Mouse (Mus musculus) heart, embryonic 11.5 days (tissue): ENCODE data around the gene Ehmt1. TPM values are rescaled to one million over a fixed set of nuclear protein-coding genes. Genes with fewer than 3 reads are reported as not detected.

Experiments
- ATAC-seq: fragments of 200-750 bp; cut with Nextera tagmentation; replicated peaks from 2 replicates; pipeline ENCODE4 v1.8.0; 2017; ENCODE audit warnings: moderate library complexity; ENCODE audit not compliant: insufficient number of reproducible peaks, low FRiP score, low TSS enrichment
- H3K27ac ChIP-seq: fragments of 300-500 bp; sonication (generic); 2 replicates; pipeline ENCODE4 v1.5.1; 2014; ENCODE audit warnings: mild to moderate bottlenecking, low read depth, low read length
- H3K27me3 ChIP-seq: fragments of 300-500 bp; sonication (generic); 2 replicates; pipeline ENCODE4 v1.6.1; 2014; ENCODE audit warnings: mild to moderate bottlenecking, low read length, mixed read lengths; ENCODE audit not compliant: control insufficient read depth, insufficient read depth
- H3K36me3 ChIP-seq: fragments of 300-500 bp; sonication (generic); 2 replicates; pipeline ENCODE4 v1.6.1; 2014; ENCODE audit warnings: mild to moderate bottlenecking, low read length, moderate library complexity, mixed read lengths; ENCODE audit not compliant: control insufficient read depth, insufficient read depth
- H3K4me1 ChIP-seq: fragments of 300-500 bp; sonication (generic); 2 replicates; pipeline ENCODE4 v1.6.1; 2014; ENCODE audit warnings: low read length; ENCODE audit not compliant: control insufficient read depth, insufficient read depth
- H3K4me2 ChIP-seq: fragments of 300-500 bp; sonication (generic); 2 replicates; pipeline ENCODE4 v1.6.1; 2014; ENCODE audit warnings: mild to moderate bottlenecking, moderate library complexity
- H3K4me3 ChIP-seq: fragments of 300-500 bp; sonication (generic); 2 replicates; pipeline ENCODE4 v1.5.1; 2014; ENCODE audit warnings: low read depth, low read length
- H3K9ac ChIP-seq: fragments of 300-500 bp; sonication (generic); 2 replicates; pipeline ENCODE4 v1.6.1; 2014; ENCODE audit warnings: mild to moderate bottlenecking, low read depth, low read length, moderate library complexity
- H3K9me3 ChIP-seq: fragments of 300-500 bp; sonication (generic); replicated peaks from 2 replicates; pipeline ENCODE4 v1.6.1; 2016; ENCODE audit warnings: low read length; ENCODE audit not compliant: control insufficient read depth
- WGBS: fragments of 180-500 bp; shearing (Covaris S2); extraction: QIAGEN DNeasy Blood & Tissue Kit; methylation state at CpG from one replicate; pipeline ENCODE4 v1.1.7; 2014; ENCODE audit not compliant: insufficient replicate concordance; 5-methylcytosine and 5-hydroxymethylcytosine counted together
- polyA plus RNA-seq: library from polyadenylated mRNA; unstranded; fragments of >200 nt; fragmentation: Nextera tagmentation; extraction: Ambion mirVana; gene quantifications from 2 replicates; pipeline ENCODE4 v1.2.1, GENCODE M21; 2014

Gene Ehmt1
- polyA plus RNA-seq, 1 experiment from 2014 or later: 53.8 TPM

DNA sequence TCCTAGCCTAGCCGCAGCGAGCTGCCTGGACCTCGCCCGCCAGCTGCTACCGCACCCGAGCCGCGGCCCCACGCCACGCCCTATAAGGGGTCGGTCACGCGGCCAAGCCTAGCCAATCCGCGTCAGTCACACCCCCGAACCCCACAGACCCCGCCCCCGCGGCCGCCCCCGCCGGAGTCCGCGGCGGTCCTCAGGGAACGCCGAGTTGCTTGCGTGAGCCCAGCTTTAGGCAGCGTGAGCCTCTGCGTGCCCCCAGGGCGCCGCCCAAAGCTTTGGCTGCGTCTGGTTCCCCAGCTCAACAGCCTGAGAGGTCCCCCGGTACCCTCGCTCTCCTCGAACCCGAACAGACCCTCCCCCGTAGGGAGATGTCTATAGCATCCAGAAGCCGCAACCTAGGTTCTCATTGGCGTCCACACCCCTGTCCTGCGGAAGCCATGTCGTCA, 156.3 kb downstream of the Ehmt1 start, which contains the start of gene Cacna1b:
Gene Cacna1b (minus strand): TSS at position 38 of the 443 bp plus-strand sequence.
- Histone ChIP-seq H3K27me3 (peaks cover 33% of the 10 kb centered on the region), H3K36me3 (no peaks in the 10 kb centered on the region), H3K4me2 (peak within 1 kb of the TSS; percentile 96), H3K27ac (no peak within 1 kb of the TSS), H3K9ac (no peak within 1 kb of the TSS), H3K9me3 (no peaks in the 10 kb centered on the region), H3K4me1 (peaks cover 14% of the 10 kb centered on the region), H3K4me3 (peak within 1 kb of the TSS; percentile 58)
- under 1% methylated on average over 39 of the region's 42 CpGs for WGBS
- peak; percentile 79 for ATAC-seq

DNA sequence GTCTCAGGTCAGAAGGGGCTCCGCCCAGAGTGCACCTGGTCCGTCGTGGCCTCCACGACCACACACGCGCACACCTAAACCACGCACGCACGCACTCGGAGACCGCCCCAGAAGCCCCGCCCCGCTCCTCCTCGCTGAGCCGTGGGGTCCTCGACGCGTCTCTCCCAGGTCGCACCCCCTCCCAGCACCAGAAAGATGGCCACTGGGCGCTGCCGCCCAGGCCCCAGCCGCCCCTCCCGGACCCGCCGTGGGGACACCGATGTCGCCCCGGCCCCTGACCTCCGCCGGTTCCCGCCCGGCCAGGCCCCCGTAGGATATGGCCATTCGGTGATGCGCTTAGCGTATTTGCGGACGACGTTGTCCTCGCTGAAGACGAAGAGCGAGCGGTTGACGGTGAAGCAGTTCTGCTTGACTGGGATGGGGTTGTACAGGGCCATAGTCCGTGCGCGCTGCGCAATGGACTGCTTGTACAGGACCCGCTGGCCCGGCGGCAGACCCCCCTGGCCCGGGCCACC, 156.9 kb downstream of the Ehmt1 start:
- ATAC-seq: peak; percentile 18; the same call in 1 of the 2 replicates
- WGBS: under 1% methylated on average over 51 of the region's 52 CpGs
- H3K9ac ChIP-seq: no peak overlapping the region

DNA sequence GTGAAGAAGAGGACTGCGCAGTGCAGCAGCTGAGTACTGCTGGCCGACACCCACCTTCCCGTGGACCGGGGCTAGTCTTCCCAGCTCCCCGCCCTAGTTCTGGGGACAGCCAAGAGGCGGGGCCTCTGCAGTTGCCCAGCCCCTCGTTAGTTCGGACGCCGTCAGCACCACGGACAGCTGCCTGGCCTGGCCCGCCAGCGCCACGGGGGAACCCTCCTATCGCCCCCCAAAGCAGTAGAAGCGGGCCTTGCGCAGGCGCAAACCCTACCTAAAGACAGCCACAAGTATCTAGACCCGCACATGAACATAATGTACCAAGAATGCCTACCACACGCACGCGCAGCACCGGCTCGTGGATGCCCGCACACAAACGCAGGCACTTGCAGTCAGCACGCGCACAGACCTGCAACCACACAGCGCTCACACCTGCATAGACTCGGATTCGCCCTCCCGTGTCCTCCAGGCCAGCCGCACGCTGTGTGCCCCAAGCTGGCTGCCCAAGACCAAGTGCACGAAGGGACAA, 157.4 kb downstream of the Ehmt1 start:
- H3K36me3 ChIP-seq: no peaks in the 10 kb centered on the region
- WGBS: 1% methylated on average over 35 of the region's 35 CpGs
- H3K4me1 ChIP-seq: peaks cover 14% of the 10 kb centered on the region
- H3K27me3 ChIP-seq: peaks cover 33% of the 10 kb centered on the region
- H3K4me2 ChIP-seq: peak overlapping the region; percentile 96
- no peak overlapping the region for H3K9ac ChIP-seq
- no peak overlapping the region for H3K27ac ChIP-seq
- peak overlapping the region; percentile 58 for H3K4me3 ChIP-seq
- ATAC-seq: peak; percentile 32; the same call in 1 of the 2 replicates
- H3K9me3 ChIP-seq: no peaks in the 10 kb centered on the region

More for the DNA sequence above, 156.9 kb downstream of the Ehmt1 start:
- Histone ChIP-seq H3K4me2 (peak overlapping the region; percentile 96), H3K4me3 (peak overlapping the region; percentile 58), H3K27ac (no peak overlapping the region), H3K36me3 (no peaks in the 10 kb centered on the region), H3K27me3 (peaks cover 33% of the 10 kb centered on the region), H3K4me1 (peaks cover 14% of the 10 kb centered on the region), H3K9me3 (no peaks in the 10 kb centered on the region)

DNA sequence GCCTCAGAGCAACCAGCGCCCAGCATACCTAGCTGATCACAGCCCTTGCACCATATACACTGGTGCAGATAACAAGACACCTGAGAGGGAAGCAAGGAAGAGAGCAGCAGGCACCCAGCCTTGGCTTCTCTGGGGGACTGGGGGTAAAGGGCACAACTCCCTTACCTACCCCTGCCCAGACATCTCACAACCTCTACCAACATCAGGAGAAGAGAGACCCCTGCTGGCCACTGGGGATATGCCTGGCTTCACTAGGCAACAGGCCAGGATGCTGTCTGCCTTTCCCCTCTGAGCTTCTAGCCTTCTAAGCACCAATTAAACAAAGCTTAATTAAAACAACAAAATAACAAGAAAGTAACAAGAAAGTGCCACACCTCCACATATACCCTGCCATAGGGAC, 164.1 kb downstream of the Ehmt1 start:
- H3K4me2 ChIP-seq: no peak overlapping the region
- H3K9me3 ChIP-seq: no peaks in the 10 kb centered on the region
- no peak overlapping the region for H3K27ac ChIP-seq
- no peak overlapping the region for H3K9ac ChIP-seq
- 86% methylated on average over 1 of the region's 1 CpGs for WGBS
- no peaks in the 10 kb centered on the region for H3K4me1 ChIP-seq
- no peak for ATAC-seq
- H3K27me3 ChIP-seq: peaks cover 3% of the 10 kb centered on the region
- no peak overlapping the region for H3K4me3 ChIP-seq
- no peaks in the 10 kb centered on the region for H3K36me3 ChIP-seq

DNA sequence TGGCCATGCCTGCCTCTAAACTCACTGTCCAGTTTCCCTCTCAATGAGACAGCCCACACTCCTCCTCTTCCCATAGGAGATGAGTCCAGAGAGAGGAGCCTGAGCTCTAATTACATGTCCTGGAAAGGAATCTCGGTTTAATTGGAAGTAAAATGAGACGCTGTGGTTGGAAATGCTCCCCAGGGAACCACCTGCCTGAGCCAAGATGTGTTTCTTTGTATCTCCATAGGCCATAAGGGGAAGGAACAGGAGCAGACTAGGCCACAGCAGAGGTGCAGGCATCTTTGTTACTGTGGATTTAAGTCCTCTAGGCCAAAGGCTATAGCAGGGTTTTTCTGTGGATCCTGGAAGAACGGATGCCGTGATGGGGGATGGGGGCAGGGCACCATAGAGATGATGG, 166.8 kb downstream of the Ehmt1 start:
- Histone ChIP-seq H3K36me3 (no peaks in the 10 kb centered on the region), H3K27ac (no peak overlapping the region), H3K9ac (no peak overlapping the region), H3K27me3 (no peaks in the 10 kb centered on the region; the same call in 1 of the 2 replicates), H3K4me2 (no peak overlapping the region), H3K9me3 (no peaks in the 10 kb centered on the region), H3K4me1 (no peaks in the 10 kb centered on the region), H3K4me3 (no peak overlapping the region)
- ATAC-seq: no peak
- WGBS: 66% methylated on average over 4 of the region's 4 CpGs

DNA sequence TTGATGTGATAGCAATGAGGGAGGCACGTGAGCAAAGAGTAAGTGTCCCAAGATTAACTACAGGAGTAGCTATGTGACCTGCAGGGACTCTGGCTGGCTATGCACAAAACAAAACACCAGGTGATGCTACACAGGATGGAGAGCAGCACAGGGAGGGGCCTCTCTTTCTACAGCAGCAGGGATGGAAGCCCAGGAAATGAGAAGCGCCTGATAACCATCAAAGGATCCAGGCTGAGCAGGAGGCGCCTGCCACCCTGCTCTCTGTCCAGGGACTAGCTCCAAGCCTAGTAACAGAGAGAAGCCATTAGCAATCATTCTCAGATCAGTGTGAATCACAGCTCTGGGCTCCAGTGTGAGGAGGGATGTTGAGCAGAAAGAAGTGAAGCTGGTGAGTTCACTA, 169.4 kb downstream of the Ehmt1 start:
- ATAC-seq: no peak
- H3K36me3 ChIP-seq: no peaks in the 10 kb centered on the region

DNA sequence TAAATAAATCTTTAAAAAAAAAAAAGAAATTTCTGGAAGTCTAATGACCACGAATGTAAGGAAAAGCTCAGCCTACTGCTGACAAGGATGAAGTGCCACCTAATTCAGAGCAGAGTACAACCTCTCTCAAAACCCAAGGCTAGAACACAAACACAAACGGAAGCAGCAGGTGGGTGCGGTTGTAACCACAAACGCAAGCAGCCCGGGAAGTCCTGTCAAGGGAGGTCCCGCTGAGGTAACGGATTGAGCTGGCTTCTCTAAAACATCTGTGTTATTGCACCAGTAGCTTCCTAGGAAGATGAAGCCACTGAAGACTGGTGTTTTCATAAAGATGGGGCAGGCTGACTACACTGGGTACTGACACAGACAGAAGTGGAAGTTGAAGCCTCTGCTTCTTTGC, 171.5 kb downstream of the Ehmt1 start:
- Histone ChIP-seq H3K4me1 (no peaks in the 10 kb centered on the region), H3K4me2 (no peak overlapping the region), H3K9ac (no peak overlapping the region), H3K27me3 (no peaks in the 10 kb centered on the region), H3K4me3 (no peak overlapping the region), H3K9me3 (no peaks in the 10 kb centered on the region), H3K27ac (no peak overlapping the region), H3K36me3 (no peaks in the 10 kb centered on the region)
- no peak for ATAC-seq
- WGBS: 67% methylated on average over 7 of the region's 7 CpGs

More for the DNA sequence above, 169.4 kb downstream of the Ehmt1 start:
- H3K4me2 ChIP-seq: no peak overlapping the region
- 45% methylated on average over 3 of the region's 3 CpGs for WGBS
- no peaks in the 10 kb centered on the region for H3K27me3 ChIP-seq
- H3K4me1 ChIP-seq: no peaks in the 10 kb centered on the region
- H3K4me3 ChIP-seq: no peak overlapping the region
- no peaks in the 10 kb centered on the region for H3K9me3 ChIP-seq
- no peak overlapping the region for H3K27ac ChIP-seq
- no peak overlapping the region for H3K9ac ChIP-seq
